Mouse (Mus musculus) right cerebral cortex, postnatal 4 days (tissue): ENCODE measurements around the gene Nlrx1.
"Not testable (repeated sequence)": the region's sequence is repeated elsewhere in the genome, so short reads cannot be mapped to it uniquely, and the experiment has no call there.

Experiments used
- DNase-seq: peaks from one replicate; pipeline ENCODE4 v3.0.0-alpha.2; 2022

Nlrx1 gene

DNA sequence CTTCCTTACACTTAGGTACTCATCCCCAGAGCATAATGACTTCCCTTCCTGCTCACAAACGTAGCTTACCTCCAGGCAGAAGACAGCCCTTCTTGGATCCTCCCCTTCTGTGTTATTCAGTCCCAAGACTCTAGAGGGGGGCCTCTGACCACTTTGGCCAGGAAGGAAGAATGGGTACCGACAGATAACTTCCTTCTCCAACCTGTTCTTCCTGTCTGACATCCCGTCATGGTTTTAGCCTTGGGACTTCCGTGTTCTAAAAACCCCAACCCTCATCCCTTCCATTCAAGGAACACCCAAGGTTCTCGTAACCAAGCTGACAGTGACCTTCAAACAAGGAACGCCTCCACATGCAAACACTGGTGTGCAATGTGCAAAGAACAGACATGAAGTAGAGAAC is at the start of gene Nlrx1:
TSS of gene Nlrx1 (minus strand) at position 168 of the 400 bp plus-strand sequence.
- no peak for DNase-seq

DNA sequence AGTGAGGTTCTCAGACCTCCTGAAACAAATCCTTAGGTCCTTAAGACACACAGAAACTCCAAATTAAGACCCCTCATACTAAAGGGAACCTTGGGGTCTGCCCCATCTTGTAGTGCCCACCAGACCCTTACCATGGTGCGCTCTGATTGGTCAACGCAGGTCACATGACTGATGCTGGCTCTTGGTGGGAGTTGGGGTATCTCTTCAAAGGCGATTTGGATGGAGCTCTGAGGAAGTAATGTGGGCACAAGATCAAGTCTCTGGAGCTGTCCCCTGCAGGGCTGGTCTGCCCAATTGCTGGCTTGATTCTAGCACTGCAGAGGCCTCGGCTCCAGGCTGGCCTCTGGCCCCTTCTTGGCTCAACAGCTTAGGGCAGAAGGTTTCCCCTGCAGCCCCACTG is 49.1 kb upstream of the Nlrx1 start:
- DNase-seq = no peak

GRCm38 (mm10) chr9:44314910-44315309 is 46.5 kb upstream of the Nlrx1 start:
- DNase-seq = no peak

DNA sequence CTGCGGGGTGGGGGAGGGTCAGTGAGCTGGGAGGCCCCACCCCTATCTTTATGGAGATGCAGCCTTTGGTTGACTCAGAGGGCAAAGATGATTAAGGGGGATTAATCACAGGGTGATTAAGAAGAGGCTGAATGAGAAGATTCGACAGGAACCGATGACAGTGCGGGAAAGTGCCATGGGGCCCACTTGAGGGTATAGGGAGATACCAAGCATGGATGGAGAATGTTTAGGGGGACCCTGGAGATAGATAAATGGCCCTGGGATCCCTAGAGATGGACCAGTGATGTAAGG is 45.8 kb upstream of the Nlrx1 start:
- DNase-seq = no peak

DNA sequence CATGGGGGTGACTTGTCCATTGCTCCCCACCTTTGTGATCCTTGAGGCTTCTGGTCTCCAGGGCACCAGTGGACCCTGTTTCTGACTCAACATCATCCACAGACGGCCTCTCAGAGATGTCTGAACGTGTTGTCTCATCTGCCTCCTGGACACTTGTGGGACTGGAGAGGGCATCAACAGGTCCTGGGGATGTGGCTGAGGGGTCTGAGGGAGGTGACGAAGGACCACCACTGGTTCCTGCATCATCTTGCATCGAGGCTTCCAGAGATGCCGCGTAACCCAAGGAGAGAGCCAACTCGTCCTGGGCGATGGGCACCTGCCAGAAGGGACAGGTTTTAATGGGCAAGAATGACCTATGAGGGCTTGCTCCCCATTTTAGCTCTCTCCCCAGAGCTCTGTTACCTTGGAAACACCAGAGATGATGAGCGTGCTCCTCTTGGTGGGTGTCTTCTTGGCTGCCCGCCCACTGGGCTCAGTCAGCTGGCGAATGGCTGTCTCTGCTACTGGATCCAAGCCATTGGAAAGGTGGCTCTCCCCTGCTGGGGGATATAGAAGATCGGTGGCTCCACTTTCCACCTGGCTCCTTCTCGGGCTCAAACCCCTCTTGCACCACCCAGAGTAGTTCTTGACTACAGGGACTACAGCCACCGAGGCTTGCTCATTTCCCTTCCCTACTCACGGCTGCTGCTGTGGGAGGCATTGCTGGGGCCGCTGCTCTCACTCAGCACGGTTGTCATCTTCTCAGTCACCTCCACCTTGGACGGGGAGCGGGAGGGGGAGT is 45.3 kb upstream of the Nlrx1 start:
- peak; percentile 55 for DNase-seq

- DNase-seq = no peak
Observed at GRCm38 (mm10) chr9:44311136-44312134, 43.0 kb upstream of the Nlrx1 start.

DNA sequence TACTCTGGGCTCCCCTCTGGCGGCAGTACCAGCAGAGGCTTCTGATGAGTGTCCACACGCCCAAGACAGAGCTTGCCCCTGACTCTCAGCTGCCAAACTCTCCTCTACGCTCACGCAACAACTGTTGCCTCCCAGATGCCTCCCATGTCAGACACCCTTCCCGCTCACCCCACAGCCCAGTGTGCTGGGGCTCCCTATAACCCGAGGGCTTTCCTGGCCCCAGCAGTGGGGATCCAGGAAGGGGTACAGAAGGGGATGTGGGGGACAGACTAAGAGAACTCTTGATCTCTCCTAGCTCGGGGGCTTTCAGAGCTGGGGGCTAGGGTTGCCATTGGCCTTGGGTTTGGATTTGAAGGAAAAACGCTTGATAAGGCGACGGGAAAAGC is 42.3 kb upstream of the Nlrx1 start:
- no peak for DNase-seq

DNA sequence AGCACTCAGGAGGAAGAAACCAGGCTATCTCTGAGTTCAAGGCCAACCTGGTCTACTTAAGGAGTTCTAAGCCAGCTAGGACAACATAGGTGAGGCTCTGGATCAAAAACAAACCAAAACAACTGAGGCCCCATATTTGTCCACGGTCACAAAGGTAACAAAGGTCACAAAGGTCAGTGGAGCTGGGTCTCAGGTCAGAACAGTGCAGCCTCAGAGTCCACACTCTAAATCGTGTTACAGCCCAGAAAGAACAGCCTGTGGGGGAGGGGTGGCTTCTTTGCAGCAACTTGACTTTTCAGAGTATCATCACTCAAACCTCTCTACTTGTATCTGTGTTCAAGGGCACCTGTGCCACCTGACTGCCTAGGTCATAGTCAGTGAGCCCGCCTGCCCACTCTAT is 41.4 kb upstream of the Nlrx1 start:
- DNase-seq = no peak

GRCm38 (mm10) chr9:44307248-44307647 is 38.8 kb upstream of the Nlrx1 start:
- no peak for DNase-seq

- DNase-seq = no peak
Observed at GRCm38 (mm10) chr9:44306532-44306931, 38.1 kb upstream of the Nlrx1 start.

GRCm38 (mm10) chr9:44305466-44306079 is 37.2 kb upstream of the Nlrx1 start, which contains the start of gene Hinfp:
Gene Hinfp, minus strand, starts transcription at chr9:44305671.
- DNase-seq = peak; percentile 93

GRCm38 (mm10) chr9:44300001-44300400 is 31.6 kb upstream of the Nlrx1 start:
- not testable (repeated sequence) for DNase-seq

DNA sequence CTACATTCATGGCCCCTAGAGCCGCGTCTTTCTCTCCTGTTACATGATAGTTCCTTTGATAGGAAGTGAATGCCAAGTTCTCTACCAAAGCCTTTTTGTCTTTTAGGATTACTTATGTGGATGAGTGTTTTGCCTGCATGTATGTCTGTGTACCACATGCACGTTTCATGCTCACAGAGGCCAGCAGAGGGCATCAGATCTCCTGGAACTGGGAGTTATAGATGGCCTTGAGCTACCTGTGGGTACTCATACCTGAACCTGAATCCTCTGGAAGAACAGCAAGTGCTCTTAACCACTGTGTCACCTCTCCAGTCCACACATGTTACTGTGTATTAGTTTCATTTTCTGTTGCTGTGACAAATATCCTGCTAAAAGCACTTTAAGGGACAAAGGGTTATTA is 24.1 kb upstream of the Nlrx1 start:
- DNase-seq = peak; percentile 43

GRCm38 (mm10) chr9:44288959-44289291 is 20.5 kb upstream of the Nlrx1 start:
- DNase-seq = no peak

DNA sequence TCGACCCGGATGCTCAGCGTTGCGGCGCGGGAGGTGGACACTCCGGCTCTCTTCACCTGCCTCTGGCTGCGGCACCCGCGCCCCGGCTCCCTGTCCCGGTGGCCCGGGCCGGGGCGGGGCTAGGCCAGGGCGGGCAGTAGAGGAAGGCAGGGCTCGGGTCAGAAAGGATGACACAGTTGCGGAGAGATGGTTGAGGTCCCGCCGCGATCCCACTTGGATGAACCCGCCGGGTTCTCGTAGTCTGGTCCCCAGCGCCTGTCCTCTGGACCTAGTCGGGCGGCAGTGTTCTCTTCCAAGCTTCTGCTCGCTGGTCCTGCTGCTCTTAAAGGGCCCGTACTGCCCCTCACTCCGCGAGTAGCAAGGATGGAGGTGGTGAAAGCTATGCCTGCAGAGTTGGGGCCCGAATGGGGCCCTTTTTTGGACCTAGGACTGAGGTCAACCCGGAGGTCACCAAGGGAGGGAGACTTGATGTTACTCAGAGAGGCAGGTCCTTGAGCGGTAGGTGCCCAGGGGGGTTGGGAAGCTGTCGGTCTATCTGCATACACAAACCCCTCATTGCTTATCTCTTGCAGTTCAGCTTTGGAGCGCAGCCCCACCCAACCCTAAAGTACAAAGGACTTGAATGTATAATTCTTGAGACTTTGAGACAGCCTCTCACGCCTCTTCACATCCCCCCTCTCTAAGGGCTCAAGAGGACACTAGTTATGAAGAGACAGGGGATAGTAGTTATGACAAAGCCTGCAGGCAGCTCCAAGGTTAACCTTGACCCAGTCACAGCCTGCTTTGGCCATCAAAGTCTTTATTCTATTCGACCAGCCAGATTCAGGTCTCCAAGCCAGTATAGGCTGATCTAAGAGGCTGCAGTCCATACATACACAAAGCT is 19.9 kb upstream of the Nlrx1 start, which contains the start of gene Abcg4:
TSS of gene Abcg4 (minus strand) at position 540 of the 883 bp plus-strand sequence.
- peak; percentile 51 for DNase-seq

GRCm38 (mm10) chr9:44287401-44288075 is 19.1 kb upstream of the Nlrx1 start:
- DNase-seq = peak; percentile 52

- DNase-seq = no peak
Observed at GRCm38 (mm10) chr9:44287003-44287400, 18.6 kb upstream of the Nlrx1 start.

- DNase-seq = no peak
Observed at GRCm38 (mm10) chr9:44286256-44286850, 18.0 kb upstream of the Nlrx1 start.

DNA sequence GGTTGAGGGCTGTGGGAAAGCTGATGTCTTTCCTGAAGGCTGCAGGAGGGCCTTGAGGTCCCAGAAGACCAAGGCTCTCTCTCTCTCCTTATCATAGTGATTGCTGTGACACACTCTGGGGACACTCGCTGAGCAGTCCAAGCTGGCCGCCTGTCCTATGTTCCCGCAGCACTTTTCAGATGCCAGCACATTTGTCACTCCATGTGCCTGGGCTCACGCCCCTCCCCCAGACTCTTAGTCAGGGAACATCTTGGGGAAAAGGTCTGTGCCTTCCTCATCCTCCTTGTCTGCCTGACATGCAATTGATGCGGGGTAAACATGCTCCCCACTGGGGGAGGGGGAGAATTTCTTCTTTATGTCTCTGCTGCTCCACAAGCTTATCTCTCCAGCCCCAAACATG is 14.8 kb upstream of the Nlrx1 start:
- no peak for DNase-seq

DNA sequence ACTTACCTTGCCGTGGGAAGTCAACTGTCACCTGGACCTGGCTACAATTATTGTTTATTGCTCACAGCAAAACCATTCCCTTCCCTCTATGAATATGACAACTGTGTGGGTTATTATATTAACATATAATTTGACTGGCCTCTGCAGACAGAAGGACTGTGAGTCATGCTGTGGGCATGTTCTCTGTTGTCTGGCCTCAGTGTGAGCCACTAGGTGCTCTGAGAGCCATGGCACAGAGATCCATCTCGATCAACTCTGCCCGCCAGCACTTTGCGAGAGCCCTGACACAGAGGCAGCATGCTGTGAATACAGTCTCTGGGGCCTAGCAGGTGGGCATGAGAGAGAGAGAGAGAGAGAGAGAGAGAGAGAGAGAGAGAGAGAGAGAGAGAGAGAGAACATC is 1.6 kb upstream of the Nlrx1 start:
- DNase-seq = no peak

GRCm38 (mm10) chr9:44269077-44269476 is 678 bp upstream of the Nlrx1 start:
- no peak for DNase-seq

DNA sequence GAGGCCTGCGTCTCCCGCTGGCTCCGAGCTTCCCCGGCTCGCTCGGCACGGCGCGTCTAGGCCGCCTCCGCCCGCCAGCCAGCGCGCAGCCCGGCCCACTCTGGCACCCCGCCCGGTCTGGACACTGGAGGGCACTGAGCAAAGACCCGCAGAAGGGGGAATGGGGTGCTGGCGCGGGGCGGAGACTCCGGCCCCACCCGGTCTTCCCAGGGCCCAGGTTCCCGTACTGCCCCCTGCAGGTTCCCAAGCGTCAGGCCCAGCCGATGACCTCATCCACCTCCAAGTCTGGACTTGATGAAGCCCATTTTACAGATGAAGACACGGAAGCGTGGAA is 405 bp downstream of the Nlrx1 start:
- DNase-seq = peak; percentile 88
